Mouse (Mus musculus) ES-E14 (cell line): ENCODE data around the gene Stum. TPM values are rescaled to one million over a fixed set of nuclear protein-coding genes. Genes with fewer than 3 reads are reported as not detected.

Experiments used
- DNase-seq: peaks from one replicate; pipeline ENCODE4 v3.0.0-alpha.2; 2013; ENCODE audit warnings: low read depth, low spot score
- H3K27ac ChIP-seq: 2 replicates; pipeline ENCODE4 v1.5.1; 2012; ENCODE audit warnings: low read depth, mild to moderate bottlenecking, low read length, moderate library complexity, mixed read lengths; ENCODE audit not compliant: poor library complexity, insufficient read depth, severe bottlenecking
- H3K36me3 ChIP-seq: 2 replicates; pipeline ENCODE4 v1.6.1; 2012; ENCODE audit warnings: mild to moderate bottlenecking, low read length, moderate library complexity, mixed read lengths; ENCODE audit not compliant: control insufficient read depth, poor library complexity, insufficient read depth, severe bottlenecking
- H3K4me1 ChIP-seq, 2 experiments: fragments of 150-350 bp in 1 of 2; sonication (generic) in 1 of 2; 2 replicates each; pipeline ENCODE4 v1.6.1; 2012; ENCODE audit warnings: low read length in 2 of 2, mild to moderate bottlenecking in 1 of 2, mixed read lengths in 1 of 2; ENCODE audit not compliant: control insufficient read depth in 2 of 2, insufficient read depth in 2 of 2, poor library complexity in 1 of 2
- H3K4me3 ChIP-seq, 2 experiments: fragments of 150-350 bp in 1 of 2; sonication (generic) in 1 of 2; 2 replicates each; pipeline ENCODE4 v1.5.1; 2012; ENCODE audit warnings: low read length in 2 of 2, low read depth in 1 of 2, mild to moderate bottlenecking in 1 of 2, mixed read lengths in 1 of 2; ENCODE audit not compliant: insufficient read depth in 1 of 2, poor library complexity in 1 of 2, severe bottlenecking in 1 of 2
- H3K9ac ChIP-seq: 2 replicates; pipeline ENCODE4 v1.6.1; 2012; ENCODE audit warnings: low read depth, mild to moderate bottlenecking, low read length, mixed read lengths; ENCODE audit not compliant: poor library complexity, insufficient read depth, severe bottlenecking
- H3K9me3 ChIP-seq: fragments of 150-350 bp; sonication (generic); 2 replicates; pipeline ENCODE4 v1.6.1; 2012; ENCODE audit warnings: low read depth, mild to moderate bottlenecking, low read length; ENCODE audit not compliant: control insufficient read depth, insufficient read depth
- CHD2 ChIP-seq: IDR thresholded peaks from 2 replicates; pipeline ENCODE4 v1.6.1; 2014; ENCODE audit warnings: mild to moderate bottlenecking, low read depth, low read length, inconsistent platforms
- HCFC1 ChIP-seq: IDR thresholded peaks from 2 replicates; pipeline ENCODE4 v1.6.1; 2012; ENCODE audit warnings: low read length, inconsistent platforms, borderline replicate concordance; ENCODE audit not compliant: insufficient read depth
- MAFK ChIP-seq: IDR thresholded peaks from 2 replicates; pipeline ENCODE4 v1.6.1; 2014; ENCODE audit warnings: mild to moderate bottlenecking, low read depth, low read length, inconsistent platforms; ENCODE audit not compliant: insufficient read depth
- ZC3H11A ChIP-seq: IDR thresholded peaks from 2 replicates; pipeline ENCODE4 v1.6.1; 2012; ENCODE audit warnings: low read depth, mild to moderate bottlenecking, inconsistent platforms, low read length, borderline replicate concordance
- ZNF384 ChIP-seq: IDR thresholded peaks from 2 replicates; pipeline ENCODE4 v1.6.1; 2012; ENCODE audit warnings: low read depth, low read length, inconsistent platforms
- in situ Hi-C, 2 experiments: fragments of 600-800 bp; cut with MboI; formaldehyde crosslinking; loops; one replicate each; pipeline ENCODE4 v1.15.1; 2025; ENCODE audit warnings: low sequenced_read_pairs in 2 of 2, inconsistent platforms in 1 of 2; ENCODE audit not compliant: unreplicated experiment in 2 of 2
- total RNA-seq: library from RNA; depleted of rRNA; stranded (reverse); fragments of 300-350 nt; gene quantifications from 2 replicates; pipeline ENCODE4 v1.2.3, GENCODE M21; 2012

Gene Stum
- total RNA-seq, 1 experiment: 0.18 TPM

DNA sequence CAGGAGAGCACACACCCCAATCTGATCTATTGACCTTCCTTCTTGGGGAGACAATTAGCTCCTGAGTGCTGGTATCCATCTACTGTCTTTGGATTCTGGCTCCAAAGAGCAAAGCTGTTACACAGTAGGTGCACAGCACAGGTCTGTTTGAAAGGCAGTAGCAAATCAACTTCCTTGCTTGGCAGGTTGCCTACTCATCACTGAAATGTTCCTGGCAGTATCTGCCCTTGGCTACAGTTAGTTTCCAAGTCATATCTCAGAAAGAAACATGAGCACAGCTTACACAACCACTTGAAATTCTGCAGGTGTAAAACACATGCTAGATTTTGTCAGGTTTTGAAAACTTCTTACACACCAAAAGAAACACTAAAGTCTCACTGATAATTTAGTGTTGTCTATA is 9.7 kb downstream of the Stum start:
- no peaks in the 10 kb centered on the region for H3K9me3 ChIP-seq

GRCm38 (mm10) chr1:180468004-180468403 is 15.3 kb downstream of the Stum start:
- H3K4me1 ChIP-seq: 0 out of 4 replicates have a peak, but pooled peaks cover 0 to 4% of the 10 kb centered on the region in 2 experiments
- H3K4me3 ChIP-seq: no peak overlapping the region
- no peak for DNase-seq
- no peaks in the 10 kb centered on the region for H3K36me3 ChIP-seq
- H3K9me3 ChIP-seq: no peaks in the 10 kb centered on the region
- no peak overlapping the region for H3K27ac ChIP-seq
- in situ Hi-C loops: no loop called here
- no peak overlapping the region for H3K9ac ChIP-seq
- TF ChIP-seq CHD2: no peak
- TF ChIP-seq ZC3H11A: no peak
- no peak for TF ChIP-seq ZNF384
- no peak for TF ChIP-seq HCFC1
- no peak for TF ChIP-seq MAFK

More for the DNA sequence above, 9.7 kb downstream of the Stum start:
- Histone ChIP-seq H3K9ac (no peak overlapping the region), H3K4me3 (no peak overlapping the region), H3K4me1 (no peaks in the 10 kb centered on the region), H3K36me3 (no peaks in the 10 kb centered on the region), H3K27ac (no peak overlapping the region)
- no peak for TF ChIP-seq MAFK
- TF ChIP-seq ZC3H11A: no peak
- no peak for TF ChIP-seq CHD2
- TF ChIP-seq HCFC1: no peak
- no peak for TF ChIP-seq ZNF384
- no peak for DNase-seq
- in situ Hi-C loops: no loop called here

DNA sequence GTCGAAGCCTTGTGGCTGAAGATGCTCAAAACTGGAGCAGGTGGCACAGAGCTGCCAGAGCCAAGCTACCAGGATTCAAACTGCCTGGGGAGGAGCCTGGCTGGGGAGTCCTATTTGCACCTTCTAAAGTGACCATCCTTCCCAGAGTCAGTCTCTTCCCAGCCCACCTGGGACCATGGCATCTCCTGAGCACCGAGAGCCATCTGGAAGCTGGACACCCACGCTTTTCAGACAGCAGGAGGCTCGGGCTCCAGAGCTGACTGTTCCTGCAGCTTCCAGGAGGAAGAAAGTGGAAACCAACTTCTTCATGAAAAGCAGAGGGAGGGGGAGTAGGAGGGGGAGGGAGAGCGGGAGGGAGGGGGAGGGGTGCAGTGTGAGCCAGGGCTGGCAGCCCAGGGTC is 17.7 kb downstream of the Stum start:
- no peaks in the 10 kb centered on the region for H3K36me3 ChIP-seq
- 0 out of 4 replicates have a peak, but pooled peaks cover 0 to 4% of the 10 kb centered on the region in 2 experiments for H3K4me1 ChIP-seq
- no peak overlapping the region for H3K27ac ChIP-seq
- no peaks in the 10 kb centered on the region for H3K9me3 ChIP-seq
- no peak for DNase-seq
- TF ChIP-seq MAFK: no peak
- no peak for TF ChIP-seq ZNF384
- no peak for TF ChIP-seq HCFC1
- TF ChIP-seq ZC3H11A: no peak
- TF ChIP-seq CHD2: no peak
- H3K4me3 ChIP-seq: no peak overlapping the region
- in situ Hi-C loops: no loop called here
- H3K9ac ChIP-seq: no peak overlapping the region

DNA sequence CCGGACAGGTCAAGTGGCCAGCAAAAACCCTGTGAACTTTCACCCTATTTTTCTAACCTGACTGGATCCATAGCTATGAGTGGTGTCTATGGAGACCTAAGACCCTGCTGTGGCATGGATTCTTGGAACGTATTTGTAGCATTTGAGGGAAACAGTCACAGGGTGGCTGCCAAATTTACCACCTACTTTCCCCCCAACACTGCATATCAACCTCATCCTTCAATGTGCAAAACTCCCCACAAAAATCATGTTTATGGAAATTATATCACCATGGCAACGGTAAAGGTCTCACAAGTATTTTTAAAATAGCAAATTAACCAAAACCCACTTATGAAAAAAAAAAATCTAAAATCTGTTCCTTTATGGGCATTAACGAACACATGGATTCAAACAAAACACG is 18.9 kb downstream of the Stum start:
- Histone ChIP-seq H3K9me3 (no peaks in the 10 kb centered on the region), H3K27ac (no peak overlapping the region), H3K4me1 (0 out of 4 replicates have a peak, but pooled peaks cover 0 to 4% of the 10 kb centered on the region in 2 experiments), H3K4me3 (no peak overlapping the region), H3K36me3 (no peaks in the 10 kb centered on the region), H3K9ac (no peak overlapping the region)
- no peak for DNase-seq
- in situ Hi-C loops: no loop called here
- TF ChIP-seq CHD2 (no peak), ZC3H11A (no peak), ZNF384 (no peak), HCFC1 (no peak), MAFK (no peak)

DNA sequence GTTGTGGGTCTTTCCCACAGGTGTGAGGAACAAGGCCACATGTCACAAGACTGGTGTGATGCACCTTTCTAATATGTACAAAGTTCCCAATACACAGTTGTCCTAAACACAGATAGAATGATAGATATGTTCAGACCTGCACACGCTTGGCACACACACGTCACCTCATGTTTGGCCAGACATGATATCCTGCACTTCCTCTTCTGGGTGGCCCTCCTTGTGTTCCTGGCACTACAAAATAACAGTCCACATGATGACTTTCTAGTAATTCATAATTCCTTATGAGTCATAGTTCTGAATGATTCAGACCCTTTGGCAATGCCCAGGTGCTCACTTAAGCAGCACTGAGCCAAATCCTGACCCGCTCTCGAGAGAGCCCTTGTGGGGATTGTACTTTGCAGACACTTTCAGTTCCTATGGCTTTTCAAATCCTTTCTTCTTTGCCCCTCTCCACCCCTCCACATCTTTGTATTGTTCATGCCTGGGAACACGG is 20.3 kb downstream of the Stum start:
- no peaks in the 10 kb centered on the region for H3K36me3 ChIP-seq
- in situ Hi-C loops: no loop called here
- DNase-seq: no peak

More for the DNA sequence above, 20.3 kb downstream of the Stum start:
- no peak overlapping the region for H3K4me3 ChIP-seq
- TF ChIP-seq ZNF384: no peak
- TF ChIP-seq HCFC1: no peak
- no peak for TF ChIP-seq CHD2
- TF ChIP-seq ZC3H11A: no peak
- no peak overlapping the region for H3K9ac ChIP-seq
- H3K4me1 ChIP-seq: 0 out of 4 replicates have a peak, but pooled peaks cover 0 to 4% of the 10 kb centered on the region in 2 experiments
- no peaks in the 10 kb centered on the region for H3K9me3 ChIP-seq
- H3K27ac ChIP-seq: no peak overlapping the region
